Mouse (Mus musculus): ENCODE measurements around the gene Cptp. TPM values are rescaled to one million over a fixed set of nuclear protein-coding genes. Genes with fewer than 3 reads are reported as not detected.

The Cptp gene
- total RNA-seq, 2 experiments from 2014 or later: 14.0 to 17.6 TPM

DNA sequence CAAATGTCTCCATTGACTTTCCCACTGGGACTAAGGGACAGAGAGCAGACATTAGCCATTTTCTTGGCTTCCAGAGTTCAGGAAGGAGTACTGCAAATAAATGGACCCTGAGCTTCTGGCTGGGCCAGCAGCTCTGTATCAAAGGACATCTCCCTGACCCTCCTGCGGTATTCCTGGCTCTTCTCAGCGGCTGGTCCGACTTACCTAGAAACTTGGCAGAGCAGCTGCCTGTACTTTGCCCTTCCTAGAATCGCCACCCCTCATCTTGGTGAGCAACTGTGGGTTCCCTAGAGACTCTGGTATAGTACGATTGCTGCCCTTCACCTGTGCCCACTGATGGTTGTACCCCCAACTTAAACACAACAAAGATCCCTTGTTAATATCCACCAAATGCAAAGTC, 26.0 kb downstream of the Cptp start:
- no peak for DNase-seq (ENCODE audit: low spot score in 2 of 2)

DNA sequence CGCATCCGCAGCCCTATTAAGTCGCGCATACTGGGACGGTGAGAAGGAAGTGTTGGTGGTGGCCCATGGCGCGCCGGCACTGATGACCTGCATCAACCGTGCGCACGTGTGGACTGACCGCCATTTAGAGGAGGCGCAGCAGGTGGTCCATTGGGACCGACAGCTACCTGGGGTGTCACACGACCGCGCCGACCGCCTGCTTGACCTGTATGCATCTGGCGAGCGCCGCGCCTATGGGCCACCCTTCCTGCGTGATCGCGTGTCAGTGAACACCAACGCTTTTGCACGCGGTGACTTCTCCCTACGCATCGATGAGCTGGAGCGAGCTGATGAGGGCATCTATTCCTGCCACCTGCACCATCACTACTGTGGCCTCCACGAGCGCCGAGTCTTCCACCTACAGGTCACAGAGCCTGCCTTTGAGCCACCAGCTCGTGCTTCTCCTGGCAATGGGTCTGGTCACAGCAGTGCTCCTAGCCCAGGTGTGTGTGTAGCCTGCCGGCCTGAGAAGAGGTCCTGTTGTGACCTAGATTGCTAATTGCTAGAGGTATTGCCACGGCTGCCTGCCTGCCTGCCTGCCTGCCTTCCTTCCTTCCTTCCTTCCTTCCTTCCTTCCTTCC, 27.5 kb downstream of the Cptp start:
- DNase-seq (ENCODE audit: low spot score in 2 of 2): no peak

DNA sequence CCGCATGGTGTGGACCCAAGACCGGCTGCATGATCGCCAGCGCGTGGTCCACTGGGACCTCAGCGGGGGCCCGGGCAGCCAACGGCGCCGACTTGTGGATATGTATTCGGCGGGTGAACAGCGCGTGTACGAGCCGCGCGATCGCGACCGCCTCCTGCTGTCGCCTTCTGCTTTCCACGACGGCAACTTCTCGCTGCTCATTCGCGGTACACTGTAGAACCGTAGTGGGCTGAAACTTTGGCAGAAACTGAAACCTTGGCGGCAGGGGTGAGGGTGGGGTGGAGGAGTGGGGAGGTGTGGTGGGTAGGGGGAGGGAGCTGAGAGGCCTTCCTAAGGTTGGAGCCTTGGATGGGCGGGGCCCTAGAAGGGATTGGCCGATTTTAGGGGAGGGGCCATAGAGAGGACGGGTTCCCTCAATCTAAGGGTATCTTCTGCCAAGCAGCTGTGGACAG, 28.2 kb downstream of the Cptp start:
- DNase-seq (ENCODE audit: low spot score in 2 of 2): peak in 1 of 2 experiments; percentile 75

DNA sequence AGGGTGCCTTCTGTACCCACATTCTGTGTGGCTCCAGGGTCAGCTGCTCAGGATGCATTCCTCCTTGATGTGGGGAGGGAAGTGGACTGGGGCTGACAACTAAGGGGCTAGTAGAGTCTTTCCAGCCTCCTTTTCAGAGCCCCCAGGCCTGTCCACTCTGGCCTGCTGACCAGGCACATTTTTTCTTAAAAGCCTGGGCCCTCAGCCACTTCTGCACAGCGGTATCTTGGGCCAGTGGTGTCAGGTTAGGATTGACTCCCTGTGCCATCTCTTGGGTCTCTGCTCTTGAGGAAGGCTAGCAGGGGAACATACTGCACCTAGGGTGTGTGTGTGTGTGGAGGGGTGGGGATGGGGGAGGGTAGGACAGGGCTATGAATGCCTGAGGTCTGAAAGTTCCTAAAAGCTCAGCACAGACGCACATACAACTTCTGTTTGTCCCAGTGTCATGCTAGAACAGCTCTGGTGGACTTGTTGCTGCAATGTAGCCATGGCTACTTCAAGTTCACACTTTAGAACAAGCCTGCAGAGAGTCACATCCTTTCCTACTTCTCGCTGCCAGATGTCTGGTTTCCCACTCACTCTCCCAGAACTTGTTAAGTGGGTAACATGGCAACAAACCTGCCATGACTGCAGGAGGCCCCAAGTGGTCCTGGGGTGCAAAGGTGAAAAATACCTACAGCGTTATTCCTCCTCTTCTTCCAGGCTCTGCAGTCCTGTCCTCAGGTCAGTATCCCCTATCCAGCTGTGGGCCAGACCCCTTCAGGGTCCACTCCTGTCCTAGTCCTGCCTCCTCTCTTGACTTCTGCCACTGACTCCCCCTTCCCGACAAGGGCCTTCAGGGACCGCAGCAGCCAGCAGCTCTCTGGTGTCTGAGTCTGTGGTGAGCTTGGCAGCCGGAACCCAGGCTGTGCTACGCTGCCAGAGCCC, 28.9 kb downstream of the Cptp start:
- DNase-seq (ENCODE audit: low spot score in 2 of 2): no peak

DNA sequence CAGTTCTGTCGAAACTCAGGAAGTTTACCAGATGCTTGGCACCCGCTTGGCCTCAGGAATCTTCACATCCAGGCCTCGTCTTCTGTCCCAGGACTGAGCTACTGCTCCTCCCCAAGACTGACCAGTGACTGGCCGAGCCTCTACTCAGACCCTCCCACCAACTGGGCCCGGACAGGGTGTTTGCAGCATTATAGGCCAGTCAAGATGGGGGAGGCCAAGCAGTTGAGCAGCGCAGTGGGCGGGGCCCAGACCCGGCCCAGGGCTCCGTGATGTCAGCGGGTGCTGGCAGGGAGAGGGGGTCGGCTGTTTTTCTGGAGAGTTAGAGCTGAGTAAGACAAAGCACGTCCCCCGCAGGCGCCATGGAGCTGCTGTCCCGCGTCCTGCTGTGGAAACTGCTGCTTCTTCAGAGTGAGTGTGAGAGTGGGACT, 29.7 kb downstream of the Cptp start, which contains the start of gene Mxra8:
Gene Mxra8, plus strand, starts transcription at position 198 of the 428 bp plus-strand sequence.
- DNase-seq (ENCODE audit: low spot score in 2 of 2): peak; percentile 86 to 93

DNA sequence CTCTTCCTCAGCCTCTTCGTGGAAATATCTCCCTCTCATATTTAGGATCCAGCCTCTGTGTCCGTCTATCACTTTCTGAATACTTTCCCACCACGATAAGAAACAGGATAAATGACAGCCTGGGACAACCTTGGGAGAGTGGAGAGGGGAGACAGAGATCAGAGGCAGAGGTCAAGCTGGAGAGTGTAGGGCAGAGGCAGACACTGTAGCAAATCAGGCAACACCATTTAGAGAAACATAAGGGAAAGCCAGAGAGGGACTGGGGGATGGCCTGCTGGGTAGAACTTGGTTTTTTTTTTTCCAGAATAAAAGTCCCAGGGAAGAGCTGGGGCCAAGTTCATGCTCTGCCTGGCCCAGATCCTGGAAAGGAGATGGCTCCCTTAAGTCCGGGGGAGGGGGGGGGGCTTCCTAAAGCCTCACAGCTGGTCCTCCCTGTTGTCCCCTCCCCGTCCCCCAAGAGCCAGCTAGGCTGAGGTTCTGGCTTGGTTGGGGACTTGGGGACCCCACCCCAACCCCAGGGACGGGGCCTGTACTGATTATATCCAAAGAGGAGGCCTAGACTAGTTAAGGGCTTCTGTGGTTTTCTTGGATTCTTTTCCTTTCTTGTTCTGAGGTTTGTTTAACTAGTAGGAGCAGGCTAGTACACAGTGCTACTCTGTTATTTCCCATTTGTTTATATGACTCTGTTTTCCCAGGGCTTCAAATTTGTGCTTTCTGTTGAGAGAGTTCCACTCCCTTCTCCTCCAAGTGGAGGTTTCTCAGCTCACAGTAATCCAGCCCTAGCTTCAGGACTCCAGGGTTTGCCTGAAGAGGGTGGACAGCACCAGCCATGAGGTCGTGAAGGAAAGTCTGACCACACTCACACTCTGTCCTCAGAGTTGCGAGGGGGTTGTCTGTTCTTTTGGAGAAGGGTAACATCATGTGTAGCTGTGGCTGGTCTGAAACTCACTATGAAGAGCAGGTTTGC, 30.8 kb downstream of the Cptp start:
- DNase-seq (ENCODE audit: low spot score in 2 of 2): peak in 1 of 2 experiments; percentile 66

- DNase-seq (ENCODE audit: low spot score in 2 of 2): no peak
These were observed 31.7 kb downstream of the Cptp start for GRCm38 (mm10) chr4:155837404-155838010.

GRCm38 (mm10) chr4:155833836-155834235, 35.4 kb downstream of the Cptp start:
- DNase-seq (ENCODE audit: low spot score in 2 of 2): peak; percentile 83 to 91

GRCm38 (mm10) chr4:155833234-155833633, 36.0 kb downstream of the Cptp start:
- no peak for DNase-seq (ENCODE audit: low spot score in 2 of 2)

DNA sequence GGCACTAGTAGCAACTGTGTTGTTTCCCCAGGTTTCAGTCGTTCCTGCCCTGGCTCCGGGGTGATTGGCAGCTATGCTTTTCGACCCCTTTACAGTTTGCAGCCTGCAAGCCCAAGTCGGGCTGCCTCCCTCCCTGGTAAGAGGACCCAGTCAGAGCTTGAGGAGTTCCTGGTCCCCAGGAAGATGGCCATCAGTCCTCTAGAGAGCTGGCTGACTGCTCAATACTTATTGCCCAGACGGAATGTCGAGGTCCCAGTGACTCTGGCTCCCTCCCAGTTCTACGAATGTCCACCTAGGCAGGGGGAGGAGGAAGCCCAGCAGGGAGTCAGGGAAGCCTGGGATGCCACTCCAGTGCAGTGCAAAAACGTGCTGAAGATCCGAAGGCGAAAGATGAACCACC, 36.9 kb downstream of the Cptp start:
- no peak for DNase-seq (ENCODE audit: low spot score in 2 of 2)

DNA sequence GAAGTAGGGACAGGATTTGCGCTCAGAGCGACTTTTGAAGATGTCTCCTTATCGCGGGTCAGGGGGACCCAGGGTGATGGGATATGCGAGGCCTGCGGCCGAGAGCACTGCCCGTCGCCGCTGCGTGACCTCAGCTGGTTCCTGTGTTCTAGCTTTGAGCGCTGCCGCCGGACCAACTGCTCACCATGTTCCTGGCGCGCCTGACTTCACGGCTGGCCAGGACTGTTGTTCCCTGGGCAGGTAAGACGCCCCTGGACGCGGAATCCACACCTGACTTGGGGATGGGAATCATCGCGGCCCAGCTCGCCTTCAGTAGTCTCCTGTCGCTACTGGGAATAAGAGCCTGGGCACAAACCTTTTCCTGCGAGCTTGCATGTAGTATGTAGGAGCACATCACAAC, 37.4 kb downstream of the Cptp start:
- no peak for DNase-seq (ENCODE audit: low spot score in 2 of 2)

- DNase-seq (ENCODE audit: low spot score in 2 of 2): peak; percentile 95 to 96
These were observed 38.0 kb downstream of the Cptp start, which contains the start of gene Aurkaip1 for GRCm38 (mm10) chr4:155831205-155831766. Gene Aurkaip1 (plus strand): TSS chr4:155831272.

GRCm38 (mm10) chr4:155830596-155830995, 38.6 kb downstream of the Cptp start:
- no peak for DNase-seq (ENCODE audit: low spot score in 2 of 2)

DNA sequence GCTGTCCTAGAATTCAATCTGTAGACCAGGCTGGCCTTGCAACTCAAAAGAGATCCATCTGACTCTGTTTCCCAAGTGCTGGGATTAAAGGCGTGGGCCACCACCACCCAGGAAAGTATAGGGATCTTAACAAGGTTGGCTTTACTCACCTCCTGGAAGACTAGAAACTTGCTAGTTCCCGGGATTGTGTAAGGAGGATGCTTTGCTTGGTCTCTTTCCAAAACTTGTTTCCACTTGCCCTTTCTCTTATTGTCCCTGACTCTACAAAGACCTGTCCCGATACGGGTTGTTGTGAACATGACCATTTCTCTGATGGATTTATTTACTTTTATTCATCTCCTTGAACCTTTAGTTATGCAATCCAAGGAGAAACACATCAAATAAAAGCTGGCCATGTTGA, 39.4 kb downstream of the Cptp start:
- no peak for DNase-seq (ENCODE audit: low spot score in 2 of 2)

DNA sequence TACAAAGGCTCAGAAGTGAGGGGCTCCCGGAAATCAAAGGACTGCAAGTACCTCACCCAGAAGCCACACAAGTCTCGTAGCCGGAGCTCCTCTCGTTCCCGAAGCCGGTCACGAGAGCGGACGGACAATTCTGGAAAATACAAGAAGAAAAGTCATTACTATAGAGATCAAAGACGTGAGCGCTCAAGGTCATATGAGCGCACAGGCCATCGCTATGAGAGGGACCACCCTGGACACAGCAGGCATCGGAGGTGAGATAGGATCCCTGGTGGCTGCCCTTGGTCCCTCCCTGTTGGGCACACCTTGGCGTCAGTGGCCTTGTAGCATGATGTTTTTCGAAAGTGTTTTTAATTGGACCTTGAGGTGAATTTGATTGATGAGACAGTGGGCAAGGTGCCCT, 45.8 kb downstream of the Cptp start:
- no peak for DNase-seq (ENCODE audit: low spot score in 2 of 2)

DNA sequence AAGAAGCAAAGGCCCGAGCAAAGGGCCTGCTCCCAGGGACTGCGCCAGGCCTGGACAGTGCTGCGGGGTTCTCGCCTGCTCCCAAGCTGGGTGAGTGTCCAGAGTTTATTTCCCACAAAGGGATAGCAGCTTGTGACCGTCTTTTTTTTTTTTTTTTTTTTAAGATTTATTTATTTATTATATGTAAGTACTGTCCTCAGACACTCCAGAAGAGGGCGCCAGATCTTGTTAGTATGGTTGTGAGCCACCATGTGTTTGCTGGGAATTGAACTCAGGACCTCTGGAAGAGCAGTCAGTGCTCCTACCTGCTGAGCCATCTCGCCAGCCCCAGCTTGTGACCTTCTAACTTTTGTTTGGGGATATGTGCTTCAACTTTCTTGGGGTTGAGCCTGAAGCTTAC, 48.2 kb downstream of the Cptp start:
- DNase-seq (ENCODE audit: low spot score in 2 of 2): no peak

DNA sequence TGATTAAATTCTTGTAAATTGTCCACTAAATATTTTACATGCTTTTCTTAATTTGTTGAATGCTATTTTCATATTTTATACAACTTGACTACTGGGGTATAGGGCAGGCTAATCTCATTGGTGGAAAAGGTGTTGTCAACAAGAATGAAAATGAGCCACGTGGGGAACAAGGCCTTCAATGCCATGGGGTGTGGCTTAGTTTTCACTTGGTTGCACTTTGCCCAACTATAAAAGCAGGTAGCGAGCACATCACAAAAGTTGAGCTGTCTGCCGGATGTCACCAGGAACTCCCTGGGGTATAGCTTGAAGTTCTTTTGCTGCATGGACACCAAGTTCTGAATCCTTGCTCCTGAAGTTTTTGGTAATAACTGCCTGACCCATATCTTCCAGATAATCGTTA, 51.7 kb downstream of the Cptp start:
- DNase-seq (ENCODE audit: low spot score in 2 of 2): no peak
